Mouse (Mus musculus): ENCODE measurements at regions not wholly inside any gene's neighbourhood (a gene's known extent, or its start where the extent isn't known, plus 50 kb on each side); places are given as distances from the start of the nearest gene placed in this dataset.

- no peak for TF ChIP-seq CTCF (IDR thresholded peaks at IDR 0.05; ENCODE audit: borderline replicate concordance, control insufficient read depth, extremely low read depth, insufficient read depth, low read length, poor library complexity)
- no peak for TF ChIP-seq POLR2A (IDR thresholded peaks at IDR 0.05; ENCODE audit: control insufficient read depth, extremely low read depth, insufficient read depth, low read length, poor library complexity)
These were observed 102.0 kb upstream of the 1700012A03Rik start for GRCm38 (mm10) chr6:31948063-31948481.
